Mouse (Mus musculus): ENCODE results near the gene Slc35b2. TPM values are rescaled to one million over a fixed set of nuclear protein-coding genes. Genes with fewer than 3 reads are reported as not detected.

Slc35b2 gene
- polyA plus RNA-seq, 1 experiment from 2014 or later, result 90.5 TPM

DNA sequence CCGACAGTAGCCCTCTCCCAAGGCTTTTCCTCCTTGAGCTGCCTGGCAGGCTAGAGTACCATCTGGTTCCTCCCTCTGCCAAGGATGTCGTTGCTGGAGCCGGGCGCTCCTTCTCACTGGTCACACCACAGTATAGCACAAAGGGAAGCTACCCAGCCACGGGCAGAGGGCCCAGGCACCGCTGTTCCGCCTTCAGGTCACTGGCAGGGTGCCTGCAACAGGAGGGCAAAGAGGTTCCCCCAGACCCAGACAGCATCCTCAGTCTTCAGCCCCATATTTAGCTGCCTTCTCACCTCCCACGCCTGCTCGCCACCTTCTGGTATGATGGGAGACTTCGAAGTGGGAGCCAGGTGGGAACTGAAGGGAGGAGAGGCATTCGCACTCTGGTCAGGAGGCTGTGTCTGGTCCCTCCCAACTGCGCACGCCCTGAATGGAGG is 33.3 kb upstream of the Slc35b2 start:
- no peak overlapping the region for H3K27ac ChIP-seq
- H3K4me3 ChIP-seq, result no peak overlapping the region
- no peaks in the 10 kb centered on the region for H3K9me3 ChIP-seq
- H3K4me2 ChIP-seq (replicated peaks), result no peak overlapping the region
- 48% methylated on average over 13 of the region's 13 CpGs for WGBS
- H3K9ac ChIP-seq, result no peak overlapping the region
- H3K36me3 ChIP-seq, result no peaks in the 10 kb centered on the region
- no peak for ATAC-seq (ENCODE audit: low FRiP score, low read depth)
- no peaks in the 10 kb centered on the region for H3K4me1 ChIP-seq
- peaks cover 38% of the 10 kb centered on the region for H3K27me3 ChIP-seq (replicated peaks)

DNA sequence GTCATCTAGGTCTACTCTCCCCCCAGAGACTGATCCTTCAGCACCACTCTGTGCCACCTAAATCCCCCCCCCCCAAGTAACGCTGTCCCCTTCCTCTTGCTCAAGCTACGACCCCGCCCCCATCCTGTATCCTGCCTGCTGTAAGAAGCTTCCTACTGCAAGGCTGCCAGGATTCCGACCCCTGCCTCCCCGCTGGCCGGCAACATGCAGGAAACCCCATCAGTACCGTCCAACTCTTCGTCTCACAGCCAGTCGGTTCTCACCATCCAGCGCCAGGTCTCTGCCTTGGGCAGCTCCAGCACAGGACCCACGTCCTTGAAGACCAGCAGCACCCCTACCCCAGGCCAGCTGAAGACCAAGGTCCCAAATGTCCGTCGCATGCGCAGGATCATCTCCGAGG is 30.8 kb upstream of the Slc35b2 start:
- Histone ChIP-seq H3K9ac (no peak overlapping the region), H3K4me1 (no peaks in the 10 kb centered on the region), H3K27me3 (replicated peaks) (peaks cover 43% of the 10 kb centered on the region), H3K4me2 (replicated peaks) (no peak overlapping the region), H3K27ac (no peak overlapping the region), H3K36me3 (no peaks in the 10 kb centered on the region), H3K9me3 (no peaks in the 10 kb centered on the region), H3K4me3 (no peak overlapping the region)
- WGBS, result 58% methylated on average over 15 of the region's 15 CpGs
- no peak for ATAC-seq (ENCODE audit: low FRiP score, low read depth)

DNA sequence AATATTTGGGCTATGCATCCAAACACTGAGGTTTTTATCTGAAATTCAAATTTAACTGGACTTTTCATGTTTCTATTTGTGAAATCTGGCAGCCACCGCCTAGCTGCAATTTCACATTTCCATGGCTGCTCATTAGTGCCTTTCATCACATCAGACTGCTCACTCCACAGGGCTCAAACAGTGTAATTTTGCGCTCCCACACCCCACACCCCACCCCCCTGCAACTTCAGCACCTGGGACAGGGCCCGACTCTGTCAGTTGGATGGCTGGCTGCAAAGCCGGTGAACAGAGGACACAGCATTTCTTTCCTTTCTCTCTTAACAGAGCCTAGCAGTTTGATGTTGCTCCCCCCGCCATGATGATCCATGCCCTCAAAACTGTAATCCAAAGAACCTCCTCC is 27.4 kb upstream of the Slc35b2 start:
- no peak overlapping the region for H3K4me2 ChIP-seq (replicated peaks)
- H3K4me3 ChIP-seq, result no peak overlapping the region
- no peak overlapping the region for H3K9ac ChIP-seq
- no peaks in the 10 kb centered on the region for H3K9me3 ChIP-seq
- H3K27me3 ChIP-seq (replicated peaks), result peaks cover 43% of the 10 kb centered on the region
- H3K36me3 ChIP-seq, result no peaks in the 10 kb centered on the region
- H3K4me1 ChIP-seq, result no peaks in the 10 kb centered on the region
- WGBS, result 16% methylated on average over 5 of the region's 5 CpGs
- H3K27ac ChIP-seq, result no peak overlapping the region
- ATAC-seq (ENCODE audit: low FRiP score, low read depth), result no peak

DNA sequence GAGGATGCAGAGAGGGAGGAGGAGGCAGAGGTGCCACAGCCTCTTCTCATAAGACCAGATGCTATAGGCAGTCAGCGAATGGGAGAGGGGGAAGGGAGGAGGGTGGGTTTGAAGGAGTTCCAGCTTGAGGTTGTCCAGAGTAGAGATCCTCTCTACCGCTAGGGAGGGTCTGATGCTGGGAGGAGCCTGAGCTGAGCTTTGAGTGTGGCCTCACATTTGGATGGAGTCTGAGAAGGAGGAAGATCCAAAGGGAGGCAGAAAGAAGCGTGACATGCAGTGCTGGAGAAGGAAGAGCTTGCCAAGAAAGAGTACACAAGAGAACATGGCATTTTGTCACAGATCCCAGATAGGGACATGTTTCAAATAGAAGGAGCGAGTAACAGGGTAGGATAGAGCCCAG is 25.3 kb upstream of the Slc35b2 start:
- no peaks in the 10 kb centered on the region for H3K9me3 ChIP-seq
- WGBS, result 67% methylated on average over 4 of the region's 4 CpGs
- no peak for ATAC-seq (ENCODE audit: low FRiP score, low read depth)
- H3K27me3 ChIP-seq (replicated peaks), result peaks cover 53% of the 10 kb centered on the region
- H3K4me3 ChIP-seq, result no peak overlapping the region
- no peak overlapping the region for H3K9ac ChIP-seq
- H3K4me1 ChIP-seq, result peaks cover 1% of the 10 kb centered on the region; the same call in 1 of the 2 replicates
- H3K4me2 ChIP-seq (replicated peaks), result no peak overlapping the region
- H3K27ac ChIP-seq, result no peak overlapping the region
- no peaks in the 10 kb centered on the region for H3K36me3 ChIP-seq

DNA sequence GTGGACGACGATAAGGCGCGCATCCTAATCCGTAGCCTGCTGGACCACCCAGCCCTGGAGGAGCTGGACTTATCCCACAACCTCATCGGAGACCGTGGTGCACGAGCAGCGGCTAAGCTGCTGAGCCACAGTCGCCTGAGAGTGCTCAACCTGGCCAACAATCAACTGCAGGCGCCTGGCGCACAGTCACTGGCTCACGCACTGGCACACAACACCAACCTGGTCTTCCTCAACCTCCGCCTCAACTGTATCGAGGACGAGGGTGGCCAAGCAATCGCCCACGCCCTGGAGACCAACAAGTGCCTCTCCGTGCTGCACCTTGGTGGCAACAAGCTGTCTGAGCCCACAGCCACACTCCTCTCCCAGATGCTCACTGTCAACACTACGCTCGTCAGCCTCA is 24.0 kb upstream of the Slc35b2 start:
- peaks cover 14% of the 10 kb centered on the region for H3K4me1 ChIP-seq
- no peaks in the 10 kb centered on the region for H3K9me3 ChIP-seq
- H3K4me3 ChIP-seq, result no peak overlapping the region
- peaks cover 55% of the 10 kb centered on the region for H3K27me3 ChIP-seq (replicated peaks)
- no peak for ATAC-seq (ENCODE audit: low FRiP score, low read depth)
- no peak overlapping the region for H3K4me2 ChIP-seq (replicated peaks)
- peaks cover 2% of the 10 kb centered on the region; the same call in 1 of the 2 replicates for H3K36me3 ChIP-seq
- no peak overlapping the region for H3K27ac ChIP-seq
- no peak overlapping the region for H3K9ac ChIP-seq
- WGBS, result 81% methylated on average over 21 of the region's 21 CpGs

DNA sequence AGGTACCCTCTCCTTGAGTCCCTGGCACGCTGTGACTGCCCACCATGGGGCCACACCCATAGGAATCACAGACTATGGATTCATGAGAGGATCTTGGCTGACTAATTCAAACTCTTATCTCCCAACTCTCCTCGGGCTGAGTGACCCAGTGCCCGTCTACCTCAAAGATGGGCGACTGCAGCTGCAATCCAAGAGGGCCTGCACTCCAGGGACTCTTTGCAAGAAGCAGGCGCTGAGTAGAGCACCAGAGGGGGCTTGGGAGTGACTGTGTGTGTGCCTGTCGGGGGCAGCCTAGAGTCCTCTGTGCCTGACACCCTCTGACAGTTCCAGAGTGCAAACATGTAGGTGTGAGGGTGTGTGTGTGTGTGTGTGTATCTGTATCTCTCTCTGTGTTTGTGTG is 21.5 kb upstream of the Slc35b2 start:
- Histone ChIP-seq H3K9me3 (no peaks in the 10 kb centered on the region), H3K36me3 (peaks cover 19% of the 10 kb centered on the region), H3K4me1 (peaks cover 26% of the 10 kb centered on the region), H3K9ac (no peak overlapping the region), H3K4me2 (replicated peaks) (no peak overlapping the region), H3K27me3 (replicated peaks) (peaks cover 62% of the 10 kb centered on the region), H3K27ac (no peak overlapping the region), H3K4me3 (no peak overlapping the region)
- WGBS, result 48% methylated on average over 6 of the region's 6 CpGs
- no peak for ATAC-seq (ENCODE audit: low FRiP score, low read depth)

DNA sequence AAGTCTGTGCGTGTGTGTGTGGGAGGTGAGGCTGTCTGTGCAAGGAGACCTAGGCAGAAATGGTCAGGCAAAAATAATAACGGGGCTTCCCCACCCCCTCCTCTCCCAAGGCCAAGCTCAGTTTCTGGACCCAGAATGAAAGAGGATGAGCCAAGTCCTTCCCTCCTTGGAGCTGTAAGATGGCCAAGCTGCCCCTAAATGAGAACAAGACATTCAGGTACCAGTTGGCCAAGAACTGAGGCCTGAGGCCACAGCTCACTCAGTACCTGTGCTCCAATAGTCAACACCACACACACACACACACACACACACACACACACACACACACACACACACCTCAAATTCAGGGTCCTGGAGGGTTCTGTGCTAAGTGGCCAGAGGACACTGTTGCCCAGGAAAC is 21.0 kb upstream of the Slc35b2 start:
- Histone ChIP-seq H3K36me3 (peaks cover 19% of the 10 kb centered on the region), H3K9me3 (no peaks in the 10 kb centered on the region), H3K27me3 (replicated peaks) (peaks cover 68% of the 10 kb centered on the region), H3K4me2 (replicated peaks) (no peak overlapping the region), H3K4me1 (peaks cover 26% of the 10 kb centered on the region), H3K27ac (no peak overlapping the region), H3K9ac (no peak overlapping the region), H3K4me3 (no peak overlapping the region)
- 82% methylated on average over 2 of the region's 2 CpGs for WGBS
- no peak for ATAC-seq (ENCODE audit: low FRiP score, low read depth)

DNA sequence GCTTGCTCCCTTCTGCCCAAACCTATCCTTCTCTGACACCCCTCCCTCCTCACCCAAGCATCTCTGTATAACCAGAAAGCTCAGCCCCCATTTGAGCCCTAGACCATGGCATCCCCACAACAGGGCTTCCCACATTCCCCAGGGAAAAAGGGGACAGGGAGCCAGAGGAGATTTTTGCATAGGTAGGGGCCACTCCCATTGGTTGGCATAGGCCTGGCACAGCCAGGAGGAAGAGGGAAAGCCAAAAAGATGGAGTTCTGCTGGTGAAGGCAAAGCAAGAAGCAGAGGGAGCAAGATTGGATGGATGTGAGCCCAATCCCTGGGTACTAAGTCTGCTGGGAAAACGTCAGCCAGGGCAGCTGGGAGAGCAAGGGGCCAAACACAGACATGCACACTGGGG is 20.6 kb upstream of the Slc35b2 start:
- no peak overlapping the region for H3K27ac ChIP-seq
- H3K36me3 ChIP-seq, result peaks cover 19% of the 10 kb centered on the region
- no peak overlapping the region for H3K9ac ChIP-seq
- no peak for ATAC-seq (ENCODE audit: low FRiP score, low read depth)
- H3K4me1 ChIP-seq, result peaks cover 28% of the 10 kb centered on the region
- H3K4me3 ChIP-seq, result no peak overlapping the region
- H3K27me3 ChIP-seq (replicated peaks), result peaks cover 72% of the 10 kb centered on the region
- 28% methylated on average over 1 of the region's 1 CpGs for whole genome bisulfite sequencing
- 0 out of 2 replicates have a peak overlapping the region, but pooled peaks have one; percentile 51 for H3K4me2 ChIP-seq (replicated peaks)
- H3K9me3 ChIP-seq, result no peaks in the 10 kb centered on the region

DNA sequence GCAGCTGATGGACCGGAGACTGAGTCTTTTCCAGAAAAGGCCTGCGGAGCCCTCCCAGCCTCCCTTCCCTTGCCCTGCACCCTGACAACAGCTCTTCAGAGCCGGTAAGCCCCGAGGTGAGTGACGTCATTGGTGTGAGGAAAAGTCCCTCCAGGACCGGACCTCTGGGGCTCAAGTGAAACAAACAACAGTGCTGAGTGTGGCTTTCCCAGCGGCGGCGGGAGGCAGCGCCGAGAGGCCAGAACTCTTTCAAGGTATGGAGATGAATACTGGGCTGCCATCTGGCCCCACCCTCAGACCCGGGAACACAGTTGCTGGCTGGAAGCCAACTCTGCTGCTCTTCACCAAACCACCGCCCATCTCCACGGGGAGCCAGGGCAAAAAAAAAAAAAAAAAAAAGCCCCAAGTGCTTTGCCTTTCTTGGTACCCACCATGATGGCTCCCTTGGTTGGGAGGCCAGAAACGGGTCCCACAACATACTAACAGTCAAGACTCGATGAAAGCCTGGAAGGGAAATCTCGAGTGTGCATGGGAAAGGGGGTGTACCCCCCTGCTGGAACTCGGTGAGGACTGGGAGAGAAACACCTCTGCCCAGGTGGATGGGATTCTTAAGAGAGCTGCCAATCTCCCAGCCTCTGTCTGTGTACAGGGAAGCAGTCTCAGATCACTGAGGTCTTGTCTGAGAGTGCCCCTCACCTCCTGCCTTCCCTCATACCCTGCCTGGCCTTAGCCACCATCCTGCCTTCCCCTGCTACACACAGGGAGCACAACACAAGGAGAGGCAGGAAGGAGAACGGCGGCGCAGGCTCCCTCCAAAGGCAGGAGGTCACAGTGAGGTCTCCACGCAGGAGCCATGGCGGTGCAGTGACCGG is 19.4 kb upstream of the Slc35b2 start:
- Histone ChIP-seq H3K27ac (no peak overlapping the region), H3K27me3 (replicated peaks) (peaks cover 68% of the 10 kb centered on the region), H3K4me1 (peaks cover 32% of the 10 kb centered on the region), H3K9me3 (no peaks in the 10 kb centered on the region), H3K4me3 (no peak overlapping the region), H3K36me3 (peaks cover 19% of the 10 kb centered on the region), H3K4me2 (replicated peaks) (peak overlapping the region; percentile 51), H3K9ac (peak overlapping the region; percentile 38; the same call in 1 of the 2 replicates)
- 5% methylated on average over 24 of the region's 24 CpGs for WGBS
- ATAC-seq (ENCODE audit: low FRiP score, low read depth), result 0 out of 2 replicates have a peak, but pooled peaks have one; percentile 10

DNA sequence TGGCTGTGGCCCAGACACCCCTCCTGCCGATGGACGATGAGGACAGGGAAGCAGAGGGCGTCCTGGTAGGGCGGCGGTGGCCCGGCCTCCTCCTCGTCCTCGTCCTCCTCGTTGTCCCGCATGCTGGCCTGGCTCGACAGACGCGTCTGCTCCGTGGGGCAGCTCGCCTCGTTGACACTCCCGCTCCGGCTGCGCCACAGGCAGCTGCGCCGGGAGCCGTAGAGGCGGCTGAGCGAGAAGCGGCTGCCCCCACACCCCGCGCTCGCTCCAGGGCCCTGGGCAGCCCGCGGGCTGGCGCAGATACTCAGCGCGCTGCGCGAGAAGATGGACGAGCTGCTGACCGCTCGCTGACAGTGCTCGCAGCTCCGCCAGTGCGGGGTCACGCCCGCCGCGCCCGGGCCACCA is 18.8 kb upstream of the Slc35b2 start:
- peaks cover 19% of the 10 kb centered on the region for H3K36me3 ChIP-seq
- no peaks in the 10 kb centered on the region for H3K9me3 ChIP-seq
- 2% methylated on average over 46 of the region's 46 CpGs for WGBS
- peaks cover 63% of the 10 kb centered on the region for H3K27me3 ChIP-seq (replicated peaks)
- peak overlapping the region; percentile 18 for H3K4me3 ChIP-seq
- H3K9ac ChIP-seq, result peak overlapping the region; percentile 2; the same call in 1 of the 2 replicates
- no peak overlapping the region for H3K27ac ChIP-seq
- H3K4me2 ChIP-seq (replicated peaks), result peak overlapping the region; percentile 51
- peaks cover 36% of the 10 kb centered on the region for H3K4me1 ChIP-seq
- ATAC-seq (ENCODE audit: low FRiP score, low read depth), result no peak

DNA sequence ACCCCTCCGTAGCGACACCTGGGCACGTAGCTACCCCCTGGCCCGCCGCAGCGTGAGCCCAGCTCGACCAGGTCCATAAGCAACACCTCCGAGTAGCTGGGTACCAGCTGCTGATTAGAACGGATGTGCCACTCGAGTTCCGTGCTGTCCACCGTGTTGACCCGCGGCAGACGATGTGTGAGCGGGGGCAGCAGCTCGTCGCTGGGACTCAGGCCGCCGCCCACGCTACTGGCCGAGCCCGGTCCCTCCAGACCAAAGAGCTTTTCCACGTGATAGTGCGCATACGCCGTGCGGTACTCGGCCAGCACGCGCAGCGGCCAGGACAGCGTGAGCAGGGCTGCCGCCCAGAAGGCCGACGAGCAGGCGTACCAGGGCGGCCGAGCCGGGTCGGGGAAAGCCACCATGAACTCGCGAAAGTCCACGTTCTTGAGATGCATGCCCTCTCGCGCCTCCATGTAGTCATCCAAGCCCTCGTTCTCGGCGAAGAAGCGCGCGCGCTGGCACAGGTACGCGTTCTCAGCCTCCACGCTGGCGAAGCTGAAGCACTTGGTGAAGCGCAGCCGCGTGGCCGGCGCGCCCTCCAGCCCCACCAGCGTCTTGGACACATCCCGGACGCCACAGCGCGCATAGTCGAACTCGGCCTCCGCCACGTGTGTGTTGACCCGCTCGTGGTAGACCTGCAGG is 18.3 kb upstream of the Slc35b2 start:
- H3K9me3 ChIP-seq, result no peaks in the 10 kb centered on the region
- no peak for ATAC-seq (ENCODE audit: low FRiP score, low read depth)
- peak overlapping the region; percentile 33; the same call in 1 of the 2 replicates for H3K9ac ChIP-seq
- peak overlapping the region; percentile 51 for H3K4me2 ChIP-seq (replicated peaks)
- no peak overlapping the region for H3K27ac ChIP-seq
- peak overlapping the region; percentile 18 for H3K4me3 ChIP-seq
- WGBS, result 6% methylated on average over 74 of the region's 74 CpGs
- peaks cover 63% of the 10 kb centered on the region for H3K27me3 ChIP-seq (replicated peaks)
- H3K36me3 ChIP-seq, result peaks cover 19% of the 10 kb centered on the region
- H3K4me1 ChIP-seq, result peaks cover 41% of the 10 kb centered on the region

DNA sequence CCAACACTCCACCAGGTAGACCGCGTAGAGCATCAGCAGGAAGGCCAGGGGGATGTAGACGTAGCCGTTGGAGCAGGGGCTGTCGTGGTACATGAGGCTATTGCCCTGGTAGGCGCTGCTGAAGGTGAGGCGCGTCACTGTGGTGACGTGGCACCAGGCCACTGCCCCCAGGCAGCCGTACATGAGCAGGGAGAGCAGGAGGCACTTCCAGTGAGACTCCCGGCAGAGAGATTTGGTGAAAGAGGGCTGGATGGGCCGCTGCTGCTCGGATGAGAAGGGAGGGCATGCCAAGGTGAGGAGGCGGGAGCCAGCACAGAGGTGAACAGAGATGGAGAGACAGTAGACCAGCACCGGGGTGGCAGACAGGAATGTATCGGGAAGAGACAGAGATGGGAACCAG is 16.7 kb upstream of the Slc35b2 start:
- Histone ChIP-seq H3K4me2 (replicated peaks) (no peak overlapping the region), H3K27me3 (replicated peaks) (peaks cover 59% of the 10 kb centered on the region), H3K9me3 (no peaks in the 10 kb centered on the region), H3K27ac (no peak overlapping the region), H3K4me1 (peaks cover 51% of the 10 kb centered on the region), H3K36me3 (peaks cover 19% of the 10 kb centered on the region), H3K4me3 (no peak overlapping the region), H3K9ac (no peak overlapping the region)
- ATAC-seq (ENCODE audit: low FRiP score, low read depth), result no peak
- 62% methylated on average over 16 of the region's 16 CpGs for WGBS
